Mouse (Mus musculus): Measurements from ENCODE around the gene Mmel1. TPM values are rescaled to one million over a fixed set of nuclear protein-coding genes. Genes with fewer than 3 reads are reported as not detected.

The Mmel1 gene
- total and polyA plus RNA-seq, 2 experiments from 2014 or later: 0.43 to 0.74 TPM

- no peaks in the 10 kb centered on the region for H3K4me1 ChIP-seq (ENCODE audit: insufficient read depth)
- H3K27ac ChIP-seq (ENCODE audit: low read depth, low read length): peak overlapping the region; percentile 93
- WGBS: 1% methylated on average over 74 of the region's 110 CpGs
- peak; percentile 86 for TF ChIP-seq CTCF (IDR thresholded peaks at IDR 0.05; ENCODE audit: low read depth)
- H3K9ac ChIP-seq: peak overlapping the region; percentile 84
- H3K36me3 ChIP-seq (ENCODE audit: insufficient read depth): no peaks in the 10 kb centered on the region
- H3K4me3 ChIP-seq (ENCODE audit: low read depth, low read length): peak overlapping the region; percentile 57
- peak overlapping the region; percentile 91 for H3K4me2 ChIP-seq (ENCODE audit: low read depth)
- peak; percentile 98 for DNase-seq
- ATAC-seq: peak; percentile 94
- H3K27me3 ChIP-seq (ENCODE audit: insufficient read depth, low read length): peaks cover 4% of the 10 kb centered on the region; the same call in 1 of the 2 replicates
- no peaks in the 10 kb centered on the region for H3K9me3 ChIP-seq (ENCODE audit: low read length)
Measured at GRCm38 (mm10) chr4:154855721-154856479, 13.5 kb upstream of the Mmel1 start.

- DNase-seq: no peak
- H3K4me1 ChIP-seq (ENCODE audit: insufficient read depth): no peaks in the 10 kb centered on the region
- no peaks in the 10 kb centered on the region for H3K36me3 ChIP-seq (ENCODE audit: insufficient read depth)
- peak overlapping the region; percentile 93 for H3K27ac ChIP-seq (ENCODE audit: low read depth, low read length)
- H3K9ac ChIP-seq: peak overlapping the region; percentile 84; the same call in 1 of the 2 replicates
- peak overlapping the region; percentile 91 for H3K4me2 ChIP-seq (ENCODE audit: low read depth)
- 21% methylated on average over 9 of the region's 9 CpGs for WGBS
- H3K4me3 ChIP-seq (ENCODE audit: low read depth, low read length): peak overlapping the region; percentile 57
- no peak for TF ChIP-seq CTCF (IDR thresholded peaks at IDR 0.05; ENCODE audit: low read depth)
- no peak for ATAC-seq
- H3K9me3 ChIP-seq (ENCODE audit: low read length): no peaks in the 10 kb centered on the region
- peaks cover 4% of the 10 kb centered on the region; the same call in 1 of the 2 replicates for H3K27me3 ChIP-seq (ENCODE audit: insufficient read depth, low read length)
Measured at GRCm38 (mm10) chr4:154856480-154856837, 12.9 kb upstream of the Mmel1 start.

- H3K36me3 ChIP-seq (ENCODE audit: insufficient read depth): no peaks in the 10 kb centered on the region
- H3K27ac ChIP-seq (ENCODE audit: low read depth, low read length): no peak overlapping the region
- H3K27me3 ChIP-seq (ENCODE audit: insufficient read depth, low read length): peaks cover 4% of the 10 kb centered on the region; the same call in 1 of the 2 replicates
- no peaks in the 10 kb centered on the region for H3K4me1 ChIP-seq (ENCODE audit: insufficient read depth)
- DNase-seq: no peak
- H3K4me3 ChIP-seq (ENCODE audit: low read depth, low read length): no peak overlapping the region
- peak; percentile 30 for TF ChIP-seq CTCF (IDR thresholded peaks at IDR 0.05; ENCODE audit: low read depth)
- no peak overlapping the region for H3K9ac ChIP-seq
- H3K4me2 ChIP-seq (ENCODE audit: low read depth): no peak overlapping the region
- no peak for ATAC-seq
- WGBS: 91% methylated on average over 7 of the region's 7 CpGs
- no peaks in the 10 kb centered on the region for H3K9me3 ChIP-seq (ENCODE audit: low read length)
Measured at GRCm38 (mm10) chr4:154856882-154857281, 12.5 kb upstream of the Mmel1 start.

DNA sequence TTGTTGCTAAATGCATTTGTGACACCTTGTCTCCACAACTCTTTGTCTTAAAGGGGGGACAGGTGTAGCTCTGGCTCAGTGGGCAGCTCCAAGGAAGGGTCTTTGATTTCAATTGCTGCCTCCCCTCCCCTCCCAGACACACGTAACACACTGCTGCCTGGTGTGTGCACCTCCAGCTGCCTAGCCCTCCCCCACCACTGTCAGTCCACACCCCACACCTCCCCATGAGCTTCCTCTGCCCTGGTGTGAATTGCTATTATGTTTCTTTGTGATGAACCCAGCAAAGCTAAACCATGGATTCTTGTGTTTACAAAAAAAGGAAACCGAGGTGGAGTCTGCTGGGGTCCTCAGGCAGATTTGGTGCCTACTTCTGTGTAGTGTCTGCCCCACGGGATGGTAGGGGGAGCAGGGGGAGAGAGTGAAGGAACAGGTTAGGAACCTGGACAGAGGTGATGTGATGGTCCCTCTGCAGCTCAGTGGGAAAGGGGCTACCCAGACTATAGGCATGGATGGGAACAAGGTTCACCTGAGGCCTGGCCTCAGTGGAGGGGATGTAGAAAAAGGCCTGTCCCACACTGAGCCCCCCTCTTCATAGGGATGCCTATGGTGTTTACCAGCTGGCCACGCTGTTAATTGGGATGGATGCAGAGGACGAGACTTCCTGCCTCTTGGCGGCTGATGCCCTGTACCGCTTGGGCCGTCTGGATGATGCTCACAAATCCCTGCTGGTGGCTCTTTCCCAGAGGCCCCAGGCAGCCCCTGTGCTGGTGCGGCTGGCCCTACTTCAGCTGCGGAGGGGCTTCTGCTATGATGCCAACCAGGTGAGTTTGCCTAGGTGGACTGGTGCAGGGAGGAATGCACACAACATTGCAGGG lies 11.8 kb upstream of the Mmel1 start:
- peaks cover 4% of the 10 kb centered on the region; the same call in 1 of the 2 replicates for H3K27me3 ChIP-seq (ENCODE audit: insufficient read depth, low read length)
- no peaks in the 10 kb centered on the region for H3K36me3 ChIP-seq (ENCODE audit: insufficient read depth)
- H3K4me3 ChIP-seq (ENCODE audit: low read depth, low read length): no peak overlapping the region
- H3K9me3 ChIP-seq (ENCODE audit: low read length): no peaks in the 10 kb centered on the region
- no peak overlapping the region for H3K9ac ChIP-seq
- 66% methylated on average over 10 of the region's 10 CpGs for WGBS
- TF ChIP-seq CTCF (IDR thresholded peaks at IDR 0.05; ENCODE audit: low read depth): no peak
- H3K4me1 ChIP-seq (ENCODE audit: insufficient read depth): no peaks in the 10 kb centered on the region
- no peak overlapping the region for H3K4me2 ChIP-seq (ENCODE audit: low read depth)
- DNase-seq: no peak
- no peak overlapping the region for H3K27ac ChIP-seq (ENCODE audit: low read depth, low read length)
- ATAC-seq: no peak

DNA sequence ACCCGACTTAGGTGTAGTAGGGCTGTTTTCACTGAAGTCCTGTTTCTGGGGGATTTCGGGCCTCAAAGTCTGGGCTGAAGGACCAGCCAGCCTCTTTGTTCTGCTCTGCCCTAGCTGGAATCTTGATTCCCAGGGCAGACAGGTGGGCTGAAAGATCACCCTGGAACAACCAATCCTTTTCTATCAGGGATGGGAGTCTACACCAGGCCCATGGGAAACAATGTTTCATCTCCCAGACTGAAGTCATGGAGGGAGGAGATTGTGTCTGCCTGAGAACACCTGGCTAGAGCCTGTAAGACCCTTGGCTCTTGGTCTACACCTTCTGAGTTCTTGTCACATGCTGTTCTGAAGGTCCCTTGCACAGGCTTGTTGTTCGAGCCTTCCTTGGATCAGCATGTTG lies 10.8 kb upstream of the Mmel1 start:
- no peak overlapping the region for H3K9ac ChIP-seq
- H3K27ac ChIP-seq (ENCODE audit: low read depth, low read length): no peak overlapping the region
- H3K36me3 ChIP-seq (ENCODE audit: insufficient read depth): no peaks in the 10 kb centered on the region
- no peak overlapping the region for H3K4me3 ChIP-seq (ENCODE audit: low read depth, low read length)
- no peaks in the 10 kb centered on the region for H3K4me1 ChIP-seq (ENCODE audit: insufficient read depth)
- ATAC-seq (no peak), DNase-seq (no peak)
- H3K4me2 ChIP-seq (ENCODE audit: low read depth): no peak overlapping the region
- 82% methylated on average over 3 of the region's 3 CpGs for WGBS
- H3K9me3 ChIP-seq (ENCODE audit: low read length): no peaks in the 10 kb centered on the region
- TF ChIP-seq CTCF (IDR thresholded peaks at IDR 0.05; ENCODE audit: low read depth): no peak
- peaks cover 4% of the 10 kb centered on the region; the same call in 1 of the 2 replicates for H3K27me3 ChIP-seq (ENCODE audit: insufficient read depth, low read length)

- Histone ChIP-seq H3K9ac (no peak overlapping the region), H3K4me1 (ENCODE audit: insufficient read depth) (peaks cover 3% of the 10 kb centered on the region; the same call in 1 of the 2 replicates), H3K36me3 (ENCODE audit: insufficient read depth) (no peaks in the 10 kb centered on the region), H3K27me3 (ENCODE audit: insufficient read depth, low read length) (no peaks in the 10 kb centered on the region), H3K4me3 (ENCODE audit: low read depth, low read length) (no peak overlapping the region), H3K27ac (ENCODE audit: low read depth, low read length) (no peak overlapping the region), H3K9me3 (ENCODE audit: low read length) (no peaks in the 10 kb centered on the region), H3K4me2 (ENCODE audit: low read depth) (no peak overlapping the region)
- ATAC-seq: no peak
- no peak for TF ChIP-seq CTCF (IDR thresholded peaks at IDR 0.05; ENCODE audit: low read depth)
- 75% methylated on average over 5 of the region's 5 CpGs for WGBS
- no peak for DNase-seq
Measured at GRCm38 (mm10) chr4:154861967-154862366, 7.4 kb upstream of the Mmel1 start.
